Comparison of ENCODE assay signal across 42 mouse cellular contexts in the genomic region with DNA sequence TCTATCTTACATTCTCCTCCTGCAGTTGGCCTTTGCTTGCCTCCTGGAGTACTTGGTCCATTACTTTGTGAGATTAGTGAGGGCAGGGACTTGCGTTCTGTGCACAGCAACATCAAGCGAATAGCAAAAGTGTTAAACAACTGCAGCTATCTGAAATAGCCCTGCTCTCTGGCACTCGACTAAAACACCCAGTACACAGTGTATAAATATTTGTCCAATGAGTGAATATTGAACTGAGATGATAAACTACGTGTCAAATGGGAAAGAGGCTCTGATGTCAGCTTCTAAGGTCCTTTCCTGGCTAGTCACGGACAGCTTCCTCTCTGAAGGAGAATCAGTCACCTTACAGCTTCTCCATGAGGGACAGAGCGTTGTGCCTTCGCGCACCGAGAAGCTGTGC. TPM values are rescaled to one million over a fixed set of nuclear protein-coding genes. Genes with fewer than 3 reads are reported as not detected.
"Had no signal": no experiment of that assay in that cellular context is flagged by ENCODE, and none has a peak within 500 bp of the region (broad histone marks: within the 10 kb centered on the region; RNA-seq: fewer than 3 reads in every experiment).

No protein-coding gene starts in this region.

- H3K4me2 ChIP-seq: heart, embryonic 11.5 days; heart, embryonic 12.5 days; heart, embryonic 13.5 days; heart, embryonic 15.5 days; hindbrain, embryonic 12.5 days; hindbrain, embryonic 13.5 days; hindbrain, embryonic 14.5 days; hindbrain, embryonic 15.5 days; intestine, embryonic 15.5 days; kidney, embryonic 15.5 days had no signal

- H3K4me3 ChIP-seq: heart, adult 2 months; heart, embryonic 10.5 days; heart, embryonic 12.5 days; heart, embryonic 13.5 days; heart, embryonic 15.5 days; hindbrain, embryonic 10.5 days; hindbrain, embryonic 12.5 days; hindbrain, embryonic 13.5 days; hindbrain, embryonic 15.5 days; intestine, embryonic 15.5 days; kidney, embryonic 15.5 days; layer of hippocampus, adult 2 months had no signal

- H3K4me1 ChIP-seq: heart, embryonic 10.5 days; heart, embryonic 13.5 days; heart, embryonic 15.5 days; hindbrain, embryonic 10.5 days; hindbrain, embryonic 12.5 days; hindbrain, embryonic 13.5 days; hindbrain, embryonic 15.5 days; intestine, embryonic 15.5 days; kidney, embryonic 15.5 days had no signal

- H3K27ac ChIP-seq: heart, adult 2 months; heart, embryonic 10.5 days; heart, embryonic 13.5 days; heart, embryonic 15.5 days; hindbrain, embryonic 10.5 days; hindbrain, embryonic 12.5 days; hindbrain, embryonic 13.5 days; hindbrain, embryonic 14.5 days; hindbrain, embryonic 15.5 days; hindbrain, postnatal 0 days; intestine, embryonic 15.5 days; kidney, embryonic 15.5 days; kidney, postnatal 0 days; layer of hippocampus, adult 2 months had no signal

- H3K27me3 ChIP-seq: hindbrain, embryonic 12.5 days; hindbrain, embryonic 13.5 days; hindbrain, embryonic 15.5 days; intestine, embryonic 15.5 days; kidney, embryonic 15.5 days had no signal

- H3K9ac ChIP-seq: heart, embryonic 12.5 days; heart, embryonic 13.5 days; heart, embryonic 15.5 days; hindbrain, embryonic 12.5 days; hindbrain, embryonic 13.5 days; hindbrain, embryonic 14.5 days; hindbrain, embryonic 15.5 days; intestine, embryonic 15.5 days; kidney, embryonic 15.5 days had no signal

- DNase-seq: heart, adult 2 months; heart, postnatal 10 days; heart, postnatal 14 days; heart, postnatal 36 days; heart, postnatal 4 days; kidney, adult 11 months; kidney, adult 18-20 months; kidney, adult 2 months; kidney, adult 8-10 months; kidney, adult 9 months; kidney, postnatal 14 days; kidney, postnatal 25 days; kidney, postnatal 36 days; kidney, postnatal 4 days; layer of hippocampus, adult 9-11 months; layer of hippocampus, postnatal 36 days had no signal

- H3K9me3 ChIP-seq: heart, embryonic 10.5 days; heart, embryonic 13.5 days; heart, embryonic 15.5 days; hindbrain, embryonic 10.5 days; hindbrain, embryonic 12.5 days; hindbrain, embryonic 13.5 days; hindbrain, embryonic 15.5 days; intestine, embryonic 15.5 days; kidney, embryonic 15.5 days had no signal

- H3K36me3 ChIP-seq: heart, embryonic 10.5 days; heart, embryonic 12.5 days; heart, embryonic 13.5 days; heart, embryonic 15.5 days; hindbrain, embryonic 10.5 days; hindbrain, embryonic 12.5 days; hindbrain, embryonic 13.5 days; hindbrain, embryonic 15.5 days; intestine, embryonic 15.5 days; kidney, embryonic 15.5 days had no signal

- ATAC-seq: hindbrain, embryonic 16.5 days; hindbrain, postnatal 0 days; inflammation-experienced regulatory T-cells, adult 6 months; intestine, embryonic 15.5 days; intestine, embryonic 16.5 days; intestine, postnatal 0 days had no signal

RNA-seq across cellular contexts. Expression of a gene that starts 14.2 kb away (rescaled TPM):
- polyA plus RNA-seq: heart, embryonic 10.5 days; hindbrain, embryonic 10.5 days; hindbrain, embryonic 11.5 days; hindbrain, embryonic 12.5 days; hindbrain, embryonic 13.5 days; hindbrain, embryonic 14.5 days; hindbrain, embryonic 15.5 days; inflammation-experienced regulatory T-cells, adult 6 months; intestine, embryonic 15.5 days had no signal

RNA-seq across cellular contexts. Expression of a gene that starts 14.6 kb away (rescaled TPM):
- polyA plus RNA-seq: heart, embryonic 11.5 days; heart, embryonic 12.5 days; heart, embryonic 13.5 days; heart, embryonic 14.5 days; heart, embryonic 15.5 days; heart, embryonic 16.5 days; hindbrain, embryonic 10.5 days; hindbrain, embryonic 11.5 days; hindbrain, embryonic 12.5 days; hindbrain, embryonic 13.5 days; inflammation-experienced regulatory T-cells, adult 6 months; kidney, adult 2 months; kidney, embryonic 15.5 days; kidney, embryonic 16.5 days; kidney, postnatal 0 days had no signal

RNA-seq across cellular contexts. Expression of a gene that starts 29.4 kb away (rescaled TPM):
- polyA plus RNA-seq: heart, embryonic 10.5 days; heart, embryonic 11.5 days; heart, embryonic 12.5 days; heart, embryonic 14.5 days; heart, embryonic 15.5 days; heart, postnatal 0 days; hindbrain, embryonic 10.5 days; hindbrain, embryonic 11.5 days; inflammation-experienced regulatory T-cells, adult 6 months; intestine, embryonic 14.5 days; intestine, embryonic 15.5 days; intestine, embryonic 16.5 days; intestine, postnatal 0 days; kidney, embryonic 14.5 days; kidney, postnatal 0 days had no signal

RNA-seq across cellular contexts. Expression of a gene that starts 31.4 kb away (rescaled TPM):
- polyA plus RNA-seq: heart, embryonic 10.5 days; heart, embryonic 11.5 days; heart, embryonic 13.5 days; heart, postnatal 0 days; inflammation-experienced regulatory T-cells, adult 6 months; intestine, postnatal 0 days; kidney, embryonic 14.5 days; kidney, postnatal 0 days had no signal
